Mouse (Mus musculus) forebrain, embryonic 10.5 days (tissue): ENCODE results near the gene Thada. TPM values are rescaled to one million over a fixed set of nuclear protein-coding genes. Genes with fewer than 3 reads are reported as not detected.
"Not testable (repeated sequence)": the region's sequence is repeated elsewhere in the genome, so short reads cannot be mapped to it uniquely, and the experiment has no call there.

ENCODE experiments used
- DNase-seq: peaks from one replicate; pipeline ENCODE4 v3.0.0-alpha.2; 2017; ENCODE audit warnings: low spot score; ENCODE audit errors: extremely low spot score
- H3K27ac ChIP-seq: fragments of 300-500 bp; sonication (generic); 2 replicates; pipeline ENCODE4 v1.5.1; 2016; ENCODE audit warnings: mild to moderate bottlenecking
- H3K27me3 ChIP-seq: fragments of 300-500 bp; sonication (generic); 2 replicates; pipeline ENCODE4 v1.6.1; 2016; ENCODE audit warnings: mild to moderate bottlenecking; ENCODE audit not compliant: poor library complexity, severe bottlenecking
- H3K36me3 ChIP-seq: fragments of 300-500 bp; sonication (generic); replicated peaks from 2 replicates; pipeline ENCODE4 v1.6.1; 2016; ENCODE audit warnings: mild to moderate bottlenecking, moderate library complexity
- H3K4me1 ChIP-seq: fragments of 300-500 bp; sonication (generic); 2 replicates; pipeline ENCODE4 v1.6.1; 2016
- H3K4me3 ChIP-seq: fragments of 300-500 bp; sonication (generic); 2 replicates; pipeline ENCODE4 v1.5.1; 2016; ENCODE audit warnings: mild to moderate bottlenecking, moderate library complexity
- H3K9me3 ChIP-seq: fragments of 300-500 bp; sonication (generic); 2 replicates; pipeline ENCODE4 v1.6.1; 2016; ENCODE audit warnings: mild to moderate bottlenecking, moderate library complexity
- WGBS: fragments of 180-500 bp; shearing (Covaris S2); methylation state at CpG from one replicate; pipeline ENCODE4 v1.1.7; 2016; 5-methylcytosine and 5-hydroxymethylcytosine counted together
- polyA plus RNA-seq: library from polyadenylated mRNA; unstranded; fragments of >200 nt; fragmentation: Nextera tagmentation; extraction: Ambion mirVana; gene quantifications from 2 replicates; pipeline ENCODE4 v1.2.1, GENCODE M21; 2016

Gene Thada
- polyA plus RNA-seq, 1 experiment from 2014 or later: 12.1 TPM

GRCm38 (mm10) chr17:84322176-84322575 lies 143.8 kb downstream of the Thada start:
- no peaks in the 10 kb centered on the region for H3K27me3 ChIP-seq
- 92% methylated on average over 4 of the region's 4 CpGs for WGBS
- H3K27ac ChIP-seq: no peak overlapping the region
- peaks cover 26% of the 10 kb centered on the region for H3K4me1 ChIP-seq
- no peak for DNase-seq
- H3K4me3 ChIP-seq: no peak overlapping the region
- no peaks in the 10 kb centered on the region for H3K9me3 ChIP-seq
- H3K36me3 ChIP-seq: no peaks in the 10 kb centered on the region

DNA sequence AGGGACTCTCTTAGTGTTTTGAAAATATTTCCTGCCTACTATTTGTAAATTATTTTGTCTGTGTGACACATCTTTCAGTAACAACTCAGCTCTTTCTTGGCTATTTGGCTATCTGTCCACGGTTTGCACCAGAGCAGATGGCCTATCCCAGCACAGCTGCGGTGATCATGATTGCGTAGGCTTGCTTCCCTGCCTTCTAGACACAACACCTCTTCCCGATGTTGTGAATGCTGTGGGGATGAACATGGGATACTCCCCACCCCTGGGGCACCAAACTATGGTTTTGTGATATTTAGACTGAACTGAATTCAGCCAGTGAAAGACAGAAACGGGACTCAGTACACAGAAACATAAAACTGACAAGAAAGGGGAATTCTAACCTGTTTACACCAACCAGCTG lies 144.7 kb downstream of the Thada start:
- WGBS: 94% methylated on average over 5 of the region's 5 CpGs
- Histone ChIP-seq H3K27ac (no peak overlapping the region), H3K9me3 (no peaks in the 10 kb centered on the region), H3K4me1 (peaks cover 26% of the 10 kb centered on the region), H3K36me3 (no peaks in the 10 kb centered on the region), H3K27me3 (no peaks in the 10 kb centered on the region), H3K4me3 (no peak overlapping the region)
- no peak for DNase-seq

- DNase-seq: no peak
- Histone ChIP-seq H3K36me3 (no peaks in the 10 kb centered on the region), H3K27me3 (no peaks in the 10 kb centered on the region), H3K9me3 (no peaks in the 10 kb centered on the region), H3K4me1 (peaks cover 26% of the 10 kb centered on the region), H3K4me3 (no peak overlapping the region), H3K27ac (no peak overlapping the region)
- WGBS: 97% methylated on average over 1 of the region's 1 CpGs
Measured at GRCm38 (mm10) chr17:84320576-84320975, 145.4 kb downstream of the Thada start.

GRCm38 (mm10) chr17:84314341-84314740 lies 151.7 kb downstream of the Thada start:
- no peaks in the 10 kb centered on the region for H3K9me3 ChIP-seq
- 96% methylated on average over 7 of the region's 7 CpGs for WGBS
- H3K27ac ChIP-seq: no peak overlapping the region
- peaks cover 13% of the 10 kb centered on the region for H3K4me1 ChIP-seq
- no peak for DNase-seq
- no peak overlapping the region for H3K4me3 ChIP-seq
- H3K27me3 ChIP-seq: no peaks in the 10 kb centered on the region
- peaks cover 6% of the 10 kb centered on the region for H3K36me3 ChIP-seq

DNA sequence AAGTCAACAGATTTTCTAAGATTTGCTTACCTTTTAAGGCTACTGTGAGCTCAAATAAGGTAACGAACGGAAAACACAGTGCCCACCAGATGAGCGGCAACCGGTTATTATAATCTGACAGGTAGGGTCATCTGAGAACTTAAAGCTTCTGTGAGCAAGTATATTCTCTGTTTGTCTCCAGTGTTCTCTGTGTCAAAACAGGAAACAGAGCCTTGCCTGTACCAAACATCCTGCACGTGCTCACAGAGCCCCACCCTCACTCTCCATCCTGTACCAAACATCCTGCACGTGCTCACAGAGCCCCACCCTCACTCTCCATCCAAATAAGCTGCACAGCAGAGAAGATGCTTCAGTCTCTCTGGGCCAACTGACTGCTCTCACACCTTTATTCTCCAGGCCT lies 152.5 kb downstream of the Thada start:
- DNase-seq: no peak
- WGBS: 92% methylated on average over 6 of the region's 6 CpGs
- no peak overlapping the region for H3K27ac ChIP-seq

DNA sequence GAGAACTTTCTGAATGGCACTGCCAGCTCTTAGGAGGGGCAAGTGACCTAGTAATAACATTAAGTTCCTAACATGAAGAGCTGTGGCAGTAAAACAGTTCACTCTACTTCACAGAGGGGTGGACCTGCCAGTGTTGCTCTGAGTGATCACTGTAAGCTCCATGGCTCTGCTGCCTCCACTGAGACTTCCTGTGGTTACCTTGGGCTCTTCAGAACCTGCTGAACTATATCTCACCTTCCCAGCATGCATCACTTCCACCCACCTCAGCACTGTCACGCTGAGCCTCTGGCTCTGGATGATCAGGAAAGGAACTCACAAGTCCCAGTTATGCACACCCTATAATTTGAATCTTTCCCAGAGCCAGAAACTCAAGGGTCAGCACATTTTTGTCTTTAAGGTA lies 159.9 kb downstream of the Thada start:
- no peak for DNase-seq
- H3K27ac ChIP-seq: no peak overlapping the region
- no peaks in the 10 kb centered on the region for H3K9me3 ChIP-seq
- no peaks in the 10 kb centered on the region for H3K27me3 ChIP-seq
- H3K36me3 ChIP-seq: peaks cover 38% of the 10 kb centered on the region
- H3K4me3 ChIP-seq: no peak overlapping the region
- 82% methylated on average over 1 of the region's 1 CpGs for WGBS
- peaks cover 11% of the 10 kb centered on the region; the same call in 1 of the 2 replicates for H3K4me1 ChIP-seq

More for the DNA sequence above, 152.5 kb downstream of the Thada start:
- Histone ChIP-seq H3K4me1 (peaks cover 5% of the 10 kb centered on the region), H3K27me3 (no peaks in the 10 kb centered on the region), H3K4me3 (no peak overlapping the region), H3K9me3 (no peaks in the 10 kb centered on the region), H3K36me3 (peaks cover 13% of the 10 kb centered on the region)

DNA sequence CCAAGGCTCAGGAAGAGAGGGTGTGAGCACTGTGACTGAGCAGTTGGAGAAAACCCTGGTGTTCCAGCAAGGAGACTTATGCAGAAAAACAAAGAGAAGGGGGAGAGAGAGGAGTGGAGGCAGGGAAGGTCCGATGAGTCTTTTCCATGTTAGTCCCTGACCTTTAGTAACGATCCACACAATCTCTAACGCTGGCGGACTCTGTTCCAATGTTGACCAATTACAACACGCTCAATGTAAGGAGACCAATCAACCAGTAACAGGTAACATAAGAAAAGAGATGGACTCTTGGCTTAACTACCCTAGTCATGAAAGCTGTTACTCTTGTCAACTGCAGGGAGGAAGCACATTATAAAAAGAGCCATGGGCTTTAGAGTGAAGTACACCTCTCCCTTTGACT lies 160.9 kb downstream of the Thada start:
- H3K4me3 ChIP-seq: no peak overlapping the region

GRCm38 (mm10) chr17:84304141-84304540 lies 161.9 kb downstream of the Thada start:
- H3K4me3 ChIP-seq: no peak overlapping the region
- no peak for DNase-seq
- no peak overlapping the region for H3K27ac ChIP-seq
- peaks cover 11% of the 10 kb centered on the region; the same call in 1 of the 2 replicates for H3K4me1 ChIP-seq
- H3K27me3 ChIP-seq: no peaks in the 10 kb centered on the region
- peaks cover 30% of the 10 kb centered on the region for H3K36me3 ChIP-seq
- no peaks in the 10 kb centered on the region for H3K9me3 ChIP-seq
- 96% methylated on average over 5 of the region's 5 CpGs for WGBS

More for the DNA sequence above, 160.9 kb downstream of the Thada start:
- no peak for DNase-seq
- H3K9me3 ChIP-seq: no peaks in the 10 kb centered on the region
- no peak overlapping the region for H3K27ac ChIP-seq
- WGBS: 94% methylated on average over 5 of the region's 5 CpGs
- peaks cover 38% of the 10 kb centered on the region for H3K36me3 ChIP-seq
- H3K27me3 ChIP-seq: no peaks in the 10 kb centered on the region
- H3K4me1 ChIP-seq: peaks cover 11% of the 10 kb centered on the region; the same call in 1 of the 2 replicates

GRCm38 (mm10) chr17:84297976-84298375 lies 168.0 kb downstream of the Thada start:
- Histone ChIP-seq H3K4me1 (peaks cover 3% of the 10 kb centered on the region; the same call in 1 of the 2 replicates), H3K27me3 (no peaks in the 10 kb centered on the region), H3K36me3 (peaks cover 5% of the 10 kb centered on the region; the same call in 1 of the 2 replicates), H3K9me3 (no peaks in the 10 kb centered on the region), H3K27ac (no peak overlapping the region), H3K4me3 (no peak overlapping the region)
- WGBS: 96% methylated on average over 6 of the region's 6 CpGs
- no peak for DNase-seq

DNA sequence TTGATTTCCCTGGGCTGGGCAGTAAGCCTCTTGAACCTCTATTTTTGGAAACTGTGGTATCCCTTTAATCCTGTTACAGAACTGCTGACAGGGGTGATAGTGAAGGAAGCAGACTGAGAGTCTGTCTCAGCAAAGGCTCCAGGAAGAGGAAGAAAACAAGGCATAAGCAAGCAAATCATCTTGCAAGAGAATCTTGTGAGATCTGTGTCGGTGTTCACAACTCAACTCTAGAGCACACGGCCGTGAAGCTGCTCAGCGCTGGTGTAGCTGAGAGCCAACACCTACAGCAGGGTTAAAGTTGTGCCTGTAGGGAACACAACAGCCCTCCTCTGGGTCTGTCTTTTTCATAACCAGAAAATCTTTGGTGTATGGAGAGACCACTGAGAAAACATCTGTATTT lies 172.8 kb downstream of the Thada start:
- H3K9me3 ChIP-seq: no peaks in the 10 kb centered on the region
- no peaks in the 10 kb centered on the region for H3K4me1 ChIP-seq
- 88% methylated on average over 4 of the region's 4 CpGs for WGBS
- no peak overlapping the region for H3K27ac ChIP-seq
- no peak overlapping the region for H3K4me3 ChIP-seq
- peaks cover 19% of the 10 kb centered on the region for H3K36me3 ChIP-seq
- no peak for DNase-seq
- no peaks in the 10 kb centered on the region for H3K27me3 ChIP-seq

DNA sequence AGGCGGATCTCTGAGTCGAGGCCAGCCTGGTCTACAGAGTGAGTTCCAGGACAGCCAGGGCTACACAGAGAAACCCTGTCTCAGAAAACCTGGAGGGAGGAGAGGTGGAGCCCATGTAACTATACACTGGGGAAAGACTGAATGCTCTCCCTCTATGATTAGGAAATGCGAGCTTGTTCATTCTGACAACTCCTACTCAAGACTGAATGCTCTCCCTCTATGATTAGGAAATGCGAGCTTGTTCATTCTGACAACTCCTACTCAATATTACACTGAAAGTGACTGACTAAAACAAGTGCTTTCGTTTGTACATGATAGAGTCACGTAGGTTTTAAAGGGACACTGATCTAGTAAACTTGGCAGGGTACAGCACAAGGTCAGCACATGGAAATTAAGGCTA lies 174.8 kb downstream of the Thada start:
- not testable (repeated sequence) for DNase-seq, H3K27me3 ChIP-seq, H3K9me3 ChIP-seq, H3K27ac ChIP-seq, H3K4me3 ChIP-seq, H3K4me1 ChIP-seq
- WGBS: 94% methylated on average over 6 of the region's 6 CpGs
- H3K36me3 ChIP-seq: peaks cover 26% of the 10 kb centered on the region

- no peak for DNase-seq
- H3K36me3 ChIP-seq: peaks cover 26% of the 10 kb centered on the region
- no peaks in the 10 kb centered on the region for H3K27me3 ChIP-seq
- WGBS: 96% methylated on average over 8 of the region's 8 CpGs
- H3K9me3 ChIP-seq: no peaks in the 10 kb centered on the region; the same call in 1 of the 2 replicates
- no peaks in the 10 kb centered on the region for H3K4me1 ChIP-seq
- H3K27ac ChIP-seq: no peak overlapping the region
- no peak overlapping the region for H3K4me3 ChIP-seq
Measured at GRCm38 (mm10) chr17:84287675-84288420, 178.2 kb downstream of the Thada start.

GRCm38 (mm10) chr17:84286536-84286935 lies 179.5 kb downstream of the Thada start:
- H3K36me3 ChIP-seq: peaks cover 26% of the 10 kb centered on the region
- no peaks in the 10 kb centered on the region for H3K27me3 ChIP-seq
- WGBS: 96% methylated on average over 5 of the region's 5 CpGs
- H3K4me3 ChIP-seq: no peak overlapping the region
- no peak overlapping the region for H3K27ac ChIP-seq
- no peaks in the 10 kb centered on the region; the same call in 1 of the 2 replicates for H3K9me3 ChIP-seq
- H3K4me1 ChIP-seq: no peaks in the 10 kb centered on the region
- no peak for DNase-seq
